Mouse (Mus musculus) ES-Bruce4 (cell line): ENCODE data around the gene Tmod1. TPM values are rescaled to one million over a fixed set of nuclear protein-coding genes. Genes with fewer than 3 reads are reported as not detected.

ENCODE experiments used
- H3K27ac ChIP-seq: 2 replicates; pipeline ENCODE4 v1.5.1; 2012; ENCODE audit warnings: low read length, inconsistent platforms; ENCODE audit not compliant: insufficient read depth
- H3K27me3 ChIP-seq: 2 replicates; pipeline ENCODE4 v1.6.1; 2012; ENCODE audit warnings: mild to moderate bottlenecking, low read length, inconsistent platforms; ENCODE audit not compliant: control insufficient read depth, poor library complexity, insufficient read depth, severe bottlenecking
- H3K36me3 ChIP-seq: 2 replicates; pipeline ENCODE4 v1.6.1; 2012; ENCODE audit warnings: inconsistent platforms, mild to moderate bottlenecking, low read length, moderate library complexity; ENCODE audit not compliant: control insufficient read depth, poor library complexity, insufficient read depth, severe bottlenecking
- H3K4me1 ChIP-seq: one replicate; pipeline ENCODE4 v1.8.1; 2011; ENCODE audit warnings: low read length; ENCODE audit not compliant: control insufficient read depth, insufficient read depth
- H3K4me3 ChIP-seq: 2 replicates; pipeline ENCODE4 v1.5.1; 2011; ENCODE audit warnings: low read depth, mild to moderate bottlenecking, low read length
- H3K9ac ChIP-seq: 2 replicates; pipeline ENCODE4 v1.6.1; 2012; ENCODE audit warnings: low read depth, mild to moderate bottlenecking, inconsistent platforms; ENCODE audit not compliant: poor library complexity, severe bottlenecking
- H3K9me3 ChIP-seq: replicated peaks from 2 replicates; pipeline ENCODE4 v1.6.1; 2012; ENCODE audit warnings: mild to moderate bottlenecking, low read length, inconsistent platforms; ENCODE audit not compliant: control insufficient read depth, poor library complexity, insufficient read depth, severe bottlenecking
- CTCF ChIP-seq: IDR thresholded peaks from one replicate; pipeline ENCODE4 v1.8.1; 2011; ENCODE audit warnings: low read depth, low read length
- EP300 ChIP-seq: IDR thresholded peaks from 2 replicates; pipeline ENCODE4 v1.6.1; 2011; ENCODE audit warnings: low read depth, low read length; ENCODE audit not compliant: insufficient read depth
- POLR2A ChIP-seq: IDR thresholded peaks from one replicate; pipeline ENCODE4 v1.8.1; 2011; ENCODE audit warnings: low read length; ENCODE audit not compliant: insufficient read depth
- polyA plus RNA-seq: library from polyadenylated mRNA; stranded (reverse); fragments of >200 nt; gene quantifications from 2 replicates; pipeline ENCODE4 v1.2.4, GENCODE M21; 2011; ENCODE audit warnings: low read depth; ENCODE audit not compliant: missing spikeins, insufficient read depth, insufficient read length

The Tmod1 gene
- polyA plus RNA-seq, 1 experiment, result 0.72 TPM

DNA sequence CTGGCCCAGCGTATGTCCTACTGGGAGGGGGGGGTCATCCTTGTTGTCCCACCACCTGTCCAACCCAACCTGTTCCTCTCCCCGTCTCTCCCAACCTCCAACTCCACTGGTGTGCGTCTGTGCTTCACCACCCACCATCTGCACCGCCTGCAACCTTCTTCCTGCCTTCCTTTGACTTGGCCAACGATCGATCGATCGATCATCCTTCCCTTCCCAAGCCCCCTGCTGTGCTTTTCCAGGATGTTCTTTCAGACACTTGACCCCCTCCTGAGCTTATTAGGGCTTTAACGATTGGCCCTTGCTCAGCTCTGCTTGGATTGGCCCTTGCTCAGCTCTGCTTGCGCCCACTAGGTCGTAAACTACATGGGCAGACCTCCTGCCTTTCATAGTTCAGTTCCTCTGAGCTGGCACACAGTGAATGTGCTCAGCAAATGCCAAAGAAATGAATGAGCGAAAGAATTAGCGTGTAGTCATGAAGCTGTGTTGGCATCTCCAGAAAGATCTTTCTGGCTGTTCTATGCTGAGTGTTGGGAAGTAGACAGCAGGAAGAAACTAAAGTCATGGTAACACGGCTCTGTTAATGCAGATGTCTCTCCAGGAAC, 50.9 kb downstream of the Tmod1 start:
- no peaks in the 10 kb centered on the region for H3K9me3 ChIP-seq
- H3K27me3 ChIP-seq, result no peaks in the 10 kb centered on the region
- H3K36me3 ChIP-seq, result no peaks in the 10 kb centered on the region
- H3K4me3 ChIP-seq, result no peak overlapping the region
- 0 out of 2 replicates have a peak, but pooled peaks have one; percentile 7 for TF ChIP-seq EP300
- no peak for TF ChIP-seq CTCF
- no peak overlapping the region for H3K27ac ChIP-seq
- no peak overlapping the region for H3K9ac ChIP-seq
- peaks cover 3% of the 10 kb centered on the region for H3K4me1 ChIP-seq

DNA sequence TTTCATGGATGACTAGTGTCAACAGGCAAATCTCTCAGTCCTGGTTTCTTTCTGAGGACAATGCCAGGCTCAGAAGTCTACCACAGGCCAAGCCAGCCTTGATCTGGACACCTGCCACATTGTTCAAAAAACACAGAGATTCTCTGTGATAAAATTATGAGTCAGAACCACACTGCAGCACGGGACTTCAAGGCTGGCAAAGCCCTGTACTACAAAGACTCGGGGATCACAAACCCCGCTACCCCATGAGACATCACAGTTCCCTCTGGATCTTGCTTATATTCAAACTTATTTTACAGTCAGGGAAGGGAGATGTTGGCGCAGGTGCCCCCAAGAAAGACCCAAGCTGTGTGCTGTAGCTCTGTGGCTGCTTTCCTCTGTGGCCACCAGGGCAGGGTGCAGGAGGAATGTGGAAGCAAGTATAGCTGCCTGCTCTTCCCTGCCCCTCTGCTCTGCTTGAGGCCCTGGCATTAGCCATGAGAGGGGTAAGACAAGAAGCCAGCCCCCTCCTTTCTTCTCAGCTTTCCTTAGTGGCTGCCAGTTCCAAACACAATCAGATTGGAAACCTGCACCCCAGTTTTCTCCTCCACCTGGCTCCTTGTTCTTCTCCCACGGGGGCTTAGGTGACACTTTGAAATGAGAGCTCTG, 53.8 kb downstream of the Tmod1 start:
- H3K9ac ChIP-seq, result no peak overlapping the region
- no peaks in the 10 kb centered on the region for H3K36me3 ChIP-seq
- no peak overlapping the region for H3K27ac ChIP-seq
- no peaks in the 10 kb centered on the region for H3K27me3 ChIP-seq
- H3K4me1 ChIP-seq, result no peaks in the 10 kb centered on the region
- TF ChIP-seq EP300, result no peak
- no peak for TF ChIP-seq CTCF
- TF ChIP-seq POLR2A, result no peak
- no peaks in the 10 kb centered on the region for H3K9me3 ChIP-seq
- no peak overlapping the region for H3K4me3 ChIP-seq

DNA sequence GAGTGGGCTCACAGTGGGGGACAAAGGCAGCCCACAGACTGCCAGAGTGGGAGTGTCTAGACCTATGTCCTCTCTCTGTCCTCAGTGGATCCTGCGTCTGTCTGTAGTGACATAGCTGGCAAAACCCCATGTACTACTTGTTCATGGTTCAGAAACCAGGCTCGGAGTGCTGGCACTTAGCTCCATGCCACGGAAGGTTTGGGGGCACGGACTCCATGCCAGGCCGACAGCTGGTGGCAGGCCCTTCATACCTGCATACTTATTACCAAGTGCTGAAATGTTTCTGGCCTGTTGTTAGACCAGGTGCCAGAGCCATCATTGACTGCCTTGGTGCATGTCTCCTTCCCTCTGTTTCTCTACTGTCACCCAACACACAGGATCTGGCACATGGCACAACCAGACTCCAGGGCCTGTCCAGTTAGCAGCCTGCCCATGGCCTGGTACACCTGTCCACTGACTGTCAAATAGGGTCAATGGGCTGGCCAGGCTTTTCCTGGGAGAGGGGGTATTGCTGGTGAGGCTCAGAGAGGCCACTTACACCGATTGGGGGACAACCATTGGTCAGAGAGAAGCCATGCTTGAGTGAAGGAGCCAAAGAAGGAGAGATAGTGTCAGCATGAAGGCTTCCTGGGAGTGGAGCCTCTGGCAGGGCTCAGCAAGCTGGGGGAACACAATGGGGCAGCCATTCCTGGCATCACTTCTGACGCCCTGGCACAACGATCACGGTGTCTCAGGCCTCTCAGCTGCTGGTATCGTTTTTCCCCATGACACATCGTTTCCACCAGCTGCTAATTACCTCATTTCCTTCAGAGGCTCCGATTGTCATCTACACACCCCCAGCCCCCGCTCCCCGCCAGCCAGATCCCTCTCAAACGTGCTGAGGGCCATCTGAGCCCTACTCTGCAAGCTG, 56.4 kb downstream of the Tmod1 start:
- no peak for TF ChIP-seq POLR2A
- no peak for TF ChIP-seq CTCF
- TF ChIP-seq EP300, result no peak
- Histone ChIP-seq H3K4me1 (no peaks in the 10 kb centered on the region), H3K36me3 (no peaks in the 10 kb centered on the region), H3K27me3 (no peaks in the 10 kb centered on the region), H3K4me3 (no peak overlapping the region), H3K27ac (no peak overlapping the region), H3K9ac (no peak overlapping the region), H3K9me3 (no peaks in the 10 kb centered on the region)

DNA sequence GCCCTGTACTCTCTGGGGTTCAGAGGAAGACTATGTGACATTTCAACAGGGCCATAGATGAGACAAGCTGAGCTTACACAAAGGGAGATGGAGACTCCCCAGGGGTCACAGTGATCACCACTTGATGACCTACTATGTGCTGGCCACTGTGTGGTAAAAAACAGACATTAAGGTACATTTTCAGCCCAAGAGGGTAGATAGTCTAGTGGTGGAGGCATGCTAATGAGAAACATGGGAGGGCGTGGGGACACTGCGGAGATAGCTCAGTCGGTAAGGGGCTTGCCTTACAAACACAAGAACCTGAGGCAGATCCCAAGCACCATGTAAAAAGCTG, 57.1 kb downstream of the Tmod1 start:
- TF ChIP-seq CTCF (no peak), POLR2A (no peak), EP300 (no peak)
- no peaks in the 10 kb centered on the region for H3K27me3 ChIP-seq
- H3K27ac ChIP-seq, result no peak overlapping the region
- H3K9me3 ChIP-seq, result no peaks in the 10 kb centered on the region
- no peak overlapping the region for H3K4me3 ChIP-seq
- H3K9ac ChIP-seq, result no peak overlapping the region
- H3K4me1 ChIP-seq, result no peaks in the 10 kb centered on the region
- H3K36me3 ChIP-seq, result no peaks in the 10 kb centered on the region

DNA sequence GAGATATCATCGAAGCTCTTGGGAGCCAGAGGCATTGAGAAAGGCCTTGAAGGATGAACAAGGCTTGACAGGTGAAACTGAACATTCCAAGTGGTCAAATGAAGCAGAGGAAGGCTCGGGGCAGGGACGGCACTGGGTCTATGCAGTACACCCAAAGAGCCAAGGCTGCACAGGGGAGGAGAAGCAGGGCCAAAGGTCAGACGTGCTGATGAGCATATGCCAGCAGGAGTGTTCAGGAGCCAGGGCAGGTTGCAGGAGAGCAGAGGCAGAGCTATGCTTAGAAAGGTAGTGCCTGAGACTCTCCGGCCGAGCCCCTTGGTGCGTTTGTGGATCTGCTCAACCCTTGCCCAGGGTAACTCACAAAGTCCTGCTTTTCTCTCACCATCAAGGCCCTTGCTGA, 57.8 kb downstream of the Tmod1 start:
- Histone ChIP-seq H3K36me3 (no peaks in the 10 kb centered on the region), H3K9me3 (no peaks in the 10 kb centered on the region), H3K27ac (no peak overlapping the region), H3K27me3 (no peaks in the 10 kb centered on the region), H3K9ac (no peak overlapping the region), H3K4me1 (no peaks in the 10 kb centered on the region), H3K4me3 (no peak overlapping the region)
- no peak for TF ChIP-seq POLR2A
- TF ChIP-seq CTCF, result no peak
- no peak for TF ChIP-seq EP300

DNA sequence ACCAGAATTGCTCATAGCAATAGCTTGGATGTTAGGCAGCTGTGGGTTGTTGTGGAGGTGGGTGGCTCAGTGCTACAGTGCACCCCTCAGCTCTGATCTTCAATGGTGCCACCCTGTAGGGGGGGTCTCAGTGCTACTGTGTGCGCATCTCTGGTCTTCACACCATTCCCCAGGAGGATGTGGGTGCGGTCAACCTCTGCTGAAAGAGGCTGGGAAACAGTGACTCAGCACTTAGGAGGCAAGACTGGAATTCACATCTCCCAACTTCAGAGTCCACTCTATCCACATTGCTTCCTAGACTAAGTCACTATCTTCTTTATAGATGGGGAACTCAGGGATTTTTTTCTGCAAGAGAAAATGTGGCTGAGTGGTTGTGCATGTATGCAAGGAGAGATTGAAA, 58.9 kb downstream of the Tmod1 start:
- H3K9ac ChIP-seq, result no peak overlapping the region
- H3K27ac ChIP-seq, result no peak overlapping the region
- TF ChIP-seq EP300, result no peak
- TF ChIP-seq POLR2A, result no peak
- no peaks in the 10 kb centered on the region for H3K36me3 ChIP-seq
- no peaks in the 10 kb centered on the region for H3K4me1 ChIP-seq
- H3K27me3 ChIP-seq, result no peaks in the 10 kb centered on the region
- H3K4me3 ChIP-seq, result no peak overlapping the region
- H3K9me3 ChIP-seq, result no peaks in the 10 kb centered on the region
